Mouse (Mus musculus): ENCODE data around the gene Lhpp. TPM values are rescaled to one million over a fixed set of nuclear protein-coding genes. Genes with fewer than 3 reads are reported as not detected.

Lhpp gene
- total and polyA plus RNA-seq, 3 experiments, result 0.10 to 0.11 TPM; not detected in 1

GRCm38 (mm10) chr7:132627448-132627847 is 17.0 kb downstream of the Lhpp start:
- no peaks in the 10 kb centered on the region for H3K9me3 ChIP-seq (replicated peaks)
- H3K27me3 ChIP-seq (ENCODE audit: insufficient read depth, low read length), result peaks cover 29% of the 10 kb centered on the region
- H3K36me3 ChIP-seq (replicated peaks), result no peaks in the 10 kb centered on the region
- H3K4me3 ChIP-seq (ENCODE audit: low read depth, low read length), result no peak overlapping the region
- no peaks in the 10 kb centered on the region for H3K4me1 ChIP-seq (ENCODE audit: insufficient read depth, low read depth, low read length)
- DNase-seq (ENCODE audit: low spot score) (no peak), ATAC-seq (ENCODE audit: extremely low read depth, insufficient number of reproducible peaks, low FRiP score, poor library complexity, severe bottlenecking) (no peak)
- TF ChIP-seq TAL1 (conservative IDR thresholded peaks at IDR 0.05; ENCODE audit: low read depth, low read length), result no peak
- no peak for TF ChIP-seq GATA2 (IDR thresholded peaks at IDR 0.05; ENCODE audit: borderline replicate concordance, low read depth, low read length)
- TF ChIP-seq POLR2AphosphoS5 (IDR thresholded peaks at IDR 0.05; ENCODE audit: insufficient replicate concordance, low read depth, low read length), result no peak
- no peak for TF ChIP-seq CTCF (IDR thresholded peaks at IDR 0.05; ENCODE audit: low read depth, low read length)
- TF ChIP-seq GATA1 (IDR thresholded peaks at IDR 0.05; ENCODE audit: borderline replicate concordance, low read length), result no peak

DNA sequence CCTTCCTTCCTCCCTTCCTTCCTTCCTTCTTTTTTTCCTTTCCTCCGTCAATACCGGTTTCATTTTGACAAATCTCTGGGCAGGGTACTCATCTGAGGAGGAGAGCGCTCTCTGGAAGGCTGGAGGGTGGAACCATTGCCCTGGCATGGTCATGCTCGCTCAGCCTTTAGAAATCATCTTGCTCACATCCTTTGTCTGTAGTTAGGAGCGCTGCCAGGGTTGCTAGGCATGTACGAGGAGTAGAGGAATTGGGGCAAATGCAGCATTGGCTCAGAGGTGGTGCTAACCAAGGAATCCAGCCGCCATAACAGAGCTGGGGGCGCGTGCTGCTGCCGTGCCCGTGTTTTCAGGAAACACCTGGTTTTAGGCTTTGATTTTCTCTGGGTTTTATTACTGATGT is 20.9 kb downstream of the Lhpp start:
- no peaks in the 10 kb centered on the region for H3K4me1 ChIP-seq (ENCODE audit: insufficient read depth, low read depth, low read length)
- DNase-seq (ENCODE audit: low spot score), result no peak
- H3K27me3 ChIP-seq (ENCODE audit: insufficient read depth, low read length), result peaks cover 20% of the 10 kb centered on the region
- no peak overlapping the region for H3K4me3 ChIP-seq (ENCODE audit: low read depth, low read length)
- H3K36me3 ChIP-seq (replicated peaks), result no peaks in the 10 kb centered on the region
- no peak for TF ChIP-seq GATA2 (IDR thresholded peaks at IDR 0.05; ENCODE audit: borderline replicate concordance, low read depth, low read length)
- TF ChIP-seq CTCF (IDR thresholded peaks at IDR 0.05; ENCODE audit: low read depth, low read length), result no peak
- TF ChIP-seq GATA1 (IDR thresholded peaks at IDR 0.05; ENCODE audit: borderline replicate concordance, low read length), result no peak
- no peak for TF ChIP-seq TAL1 (conservative IDR thresholded peaks at IDR 0.05; ENCODE audit: low read depth, low read length)
- TF ChIP-seq POLR2AphosphoS5 (IDR thresholded peaks at IDR 0.05; ENCODE audit: insufficient replicate concordance, low read depth, low read length), result no peak
- H3K9me3 ChIP-seq (replicated peaks), result no peaks in the 10 kb centered on the region
- no peak for ATAC-seq (ENCODE audit: extremely low read depth, insufficient number of reproducible peaks, low FRiP score, poor library complexity, severe bottlenecking)

GRCm38 (mm10) chr7:132637292-132637691 is 26.9 kb downstream of the Lhpp start:
- no peak for TF ChIP-seq POLR2AphosphoS5 (IDR thresholded peaks at IDR 0.05; ENCODE audit: insufficient replicate concordance, low read depth, low read length)
- no peak for TF ChIP-seq GATA2 (IDR thresholded peaks at IDR 0.05; ENCODE audit: borderline replicate concordance, low read depth, low read length)
- TF ChIP-seq CTCF (IDR thresholded peaks at IDR 0.05; ENCODE audit: low read depth, low read length), result no peak
- TF ChIP-seq GATA1 (IDR thresholded peaks at IDR 0.05; ENCODE audit: borderline replicate concordance, low read length), result no peak
- no peak for TF ChIP-seq TAL1 (conservative IDR thresholded peaks at IDR 0.05; ENCODE audit: low read depth, low read length)
- peaks cover 18% of the 10 kb centered on the region for H3K27me3 ChIP-seq (ENCODE audit: insufficient read depth, low read length)
- no peak for DNase-seq (ENCODE audit: low spot score)
- ATAC-seq (ENCODE audit: extremely low read depth, insufficient number of reproducible peaks, low FRiP score, poor library complexity, severe bottlenecking), result no peak
- no peaks in the 10 kb centered on the region for H3K4me1 ChIP-seq (ENCODE audit: insufficient read depth, low read depth, low read length)
- no peak overlapping the region for H3K4me3 ChIP-seq (ENCODE audit: low read depth, low read length)
- H3K9me3 ChIP-seq (replicated peaks), result no peaks in the 10 kb centered on the region
- H3K36me3 ChIP-seq (replicated peaks), result no peaks in the 10 kb centered on the region

DNA sequence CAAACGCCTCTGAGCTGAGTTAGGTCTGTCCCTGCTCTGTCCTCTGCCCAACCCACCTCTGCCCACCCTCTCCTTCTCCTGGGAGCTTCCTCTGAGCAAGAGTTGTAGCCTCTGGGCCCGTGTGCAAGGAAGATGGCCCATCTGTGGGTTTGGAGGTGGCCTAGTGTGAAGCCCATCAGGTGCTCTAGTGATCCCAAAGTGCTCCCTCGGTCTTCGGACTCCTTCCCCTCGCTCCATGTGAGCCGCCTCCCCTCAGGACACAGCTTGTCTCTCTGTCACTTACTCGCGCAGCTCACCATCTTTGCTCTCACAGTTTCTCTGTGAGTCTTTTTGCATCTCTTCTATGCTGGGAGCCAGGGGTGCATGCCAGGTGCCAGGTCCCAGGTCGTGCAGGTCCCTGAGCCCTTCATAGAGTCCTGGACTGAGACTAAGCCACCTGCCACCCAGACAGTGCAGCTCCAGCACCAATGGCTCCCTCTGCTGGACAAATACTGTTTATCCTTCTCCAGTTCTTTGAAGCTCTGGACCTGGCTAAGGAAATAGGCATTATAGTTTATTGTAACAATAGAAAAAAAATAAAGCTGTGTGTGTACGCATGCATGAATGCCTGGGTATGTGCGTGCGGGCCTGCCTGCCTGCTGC is 28.1 kb downstream of the Lhpp start:
- TF ChIP-seq GATA1 (IDR thresholded peaks at IDR 0.05; ENCODE audit: borderline replicate concordance, low read length), result no peak
- Histone ChIP-seq H3K9me3 (replicated peaks) (no peaks in the 10 kb centered on the region), H3K4me1 (ENCODE audit: insufficient read depth, low read depth, low read length) (no peaks in the 10 kb centered on the region), H3K4me3 (ENCODE audit: low read depth, low read length) (no peak overlapping the region), H3K36me3 (replicated peaks) (no peaks in the 10 kb centered on the region), H3K27me3 (ENCODE audit: insufficient read depth, low read length) (peaks cover 25% of the 10 kb centered on the region)
- DNase-seq (ENCODE audit: low spot score) (peak; percentile 56), ATAC-seq (ENCODE audit: extremely low read depth, insufficient number of reproducible peaks, low FRiP score, poor library complexity, severe bottlenecking) (peak; percentile 22; the same call in 1 of the 2 replicates)

DNA sequence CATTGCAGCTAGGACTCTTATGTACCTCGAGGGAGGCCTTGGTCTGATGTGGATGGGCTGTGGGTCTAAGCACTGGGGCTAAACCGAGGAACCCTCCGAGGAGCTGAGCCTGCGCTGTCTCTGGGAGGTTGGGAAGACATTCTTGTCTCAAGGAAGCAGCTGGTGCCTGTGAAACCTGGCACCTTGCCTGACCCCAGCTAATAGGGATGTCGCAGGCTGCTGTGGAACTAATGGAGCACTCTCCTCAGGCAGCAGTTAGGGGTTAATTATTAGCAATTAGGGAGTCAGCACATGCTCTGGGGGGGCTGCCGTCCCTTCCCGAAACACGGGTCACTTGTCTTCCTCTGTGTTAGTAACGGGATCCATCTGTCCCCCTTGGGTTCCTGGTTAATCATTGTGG is 30.5 kb downstream of the Lhpp start:
- TF ChIP-seq GATA2 (IDR thresholded peaks at IDR 0.05; ENCODE audit: borderline replicate concordance, low read depth, low read length) (no peak), POLR2AphosphoS5 (IDR thresholded peaks at IDR 0.05; ENCODE audit: insufficient replicate concordance, low read depth, low read length) (no peak), TAL1 (conservative IDR thresholded peaks at IDR 0.05; ENCODE audit: low read depth, low read length) (no peak), CTCF (IDR thresholded peaks at IDR 0.05; ENCODE audit: low read depth, low read length) (no peak), GATA1 (IDR thresholded peaks at IDR 0.05; ENCODE audit: borderline replicate concordance, low read length) (no peak)
- H3K4me1 ChIP-seq (ENCODE audit: insufficient read depth, low read depth, low read length), result no peaks in the 10 kb centered on the region
- DNase-seq (ENCODE audit: low spot score) (no peak), ATAC-seq (ENCODE audit: extremely low read depth, insufficient number of reproducible peaks, low FRiP score, poor library complexity, severe bottlenecking) (no peak)
- H3K27me3 ChIP-seq (ENCODE audit: insufficient read depth, low read length), result peaks cover 32% of the 10 kb centered on the region
- H3K9me3 ChIP-seq (replicated peaks), result no peaks in the 10 kb centered on the region
- no peak overlapping the region for H3K4me3 ChIP-seq (ENCODE audit: low read depth, low read length)
- H3K36me3 ChIP-seq (replicated peaks), result no peaks in the 10 kb centered on the region

- ATAC-seq (ENCODE audit: extremely low read depth, insufficient number of reproducible peaks, low FRiP score, poor library complexity, severe bottlenecking) (no peak), DNase-seq (ENCODE audit: low spot score) (no peak)
- no peaks in the 10 kb centered on the region for H3K9me3 ChIP-seq (replicated peaks)
- H3K36me3 ChIP-seq (replicated peaks), result no peaks in the 10 kb centered on the region
- H3K4me1 ChIP-seq (ENCODE audit: insufficient read depth, low read depth, low read length), result no peaks in the 10 kb centered on the region
- no peak for TF ChIP-seq GATA2 (IDR thresholded peaks at IDR 0.05; ENCODE audit: borderline replicate concordance, low read depth, low read length)
- TF ChIP-seq CTCF (IDR thresholded peaks at IDR 0.05; ENCODE audit: low read depth, low read length), result no peak
- TF ChIP-seq POLR2AphosphoS5 (IDR thresholded peaks at IDR 0.05; ENCODE audit: insufficient replicate concordance, low read depth, low read length), result no peak
- no peak for TF ChIP-seq TAL1 (conservative IDR thresholded peaks at IDR 0.05; ENCODE audit: low read depth, low read length)
- TF ChIP-seq GATA1 (IDR thresholded peaks at IDR 0.05; ENCODE audit: borderline replicate concordance, low read length), result no peak
- no peak overlapping the region for H3K4me3 ChIP-seq (ENCODE audit: low read depth, low read length)
- peaks cover 35% of the 10 kb centered on the region for H3K27me3 ChIP-seq (ENCODE audit: insufficient read depth, low read length)
Observed at GRCm38 (mm10) chr7:132641606-132642005, 31.2 kb downstream of the Lhpp start.

Data from G1E (cell line).